Mouse (Mus musculus) midbrain, embryonic 11.5 days (tissue): Measurements from ENCODE around the gene Fhdc1. TPM values are rescaled to one million over a fixed set of nuclear protein-coding genes. Genes with fewer than 3 reads are reported as not detected.
A peak's percentile ranks its signal among the peaks of the same experiment; 100 is the strongest.

ENCODE experiments used
- ATAC-seq: fragments of 200-750 bp; cut with Nextera tagmentation; 2 replicates; pipeline ENCODE4 v1.8.0; 2017; ENCODE audit warnings: moderate TSS enrichment, moderate library complexity; ENCODE audit not compliant: low FRiP score
- DNase-seq: peaks from one replicate; pipeline ENCODE4 v3.0.0; 2015; ENCODE audit warnings: low spot score; ENCODE audit errors: missing footprints
- H3K27ac ChIP-seq: fragments of 300-500 bp; sonication (generic); 2 replicates; pipeline ENCODE4 v1.5.1; 2014; ENCODE audit warnings: low read depth, low read length
- H3K27me3 ChIP-seq: fragments of 300-500 bp; sonication (generic); 2 replicates; pipeline ENCODE4 v1.6.1; 2014; ENCODE audit warnings: mild to moderate bottlenecking, low read length, moderate library complexity, mixed read lengths; ENCODE audit not compliant: control insufficient read depth, insufficient read depth
- H3K36me3 ChIP-seq: fragments of 300-500 bp; sonication (generic); 2 replicates; pipeline ENCODE4 v1.6.1; 2014; ENCODE audit warnings: mild to moderate bottlenecking, low read length, moderate library complexity, mixed read lengths; ENCODE audit not compliant: control insufficient read depth, insufficient read depth
- H3K4me1 ChIP-seq: fragments of 300-500 bp; sonication (generic); 2 replicates; pipeline ENCODE4 v1.6.1; 2014; ENCODE audit warnings: low read length; ENCODE audit not compliant: control insufficient read depth, insufficient read depth
- H3K4me2 ChIP-seq: fragments of 300-500 bp; sonication (generic); 2 replicates; pipeline ENCODE4 v1.6.1; 2014; ENCODE audit warnings: mild to moderate bottlenecking, moderate library complexity
- H3K4me3 ChIP-seq: fragments of 300-500 bp; sonication (generic); 2 replicates; pipeline ENCODE4 v1.5.1; 2014; ENCODE audit warnings: low read depth, low read length
- H3K9ac ChIP-seq: fragments of 300-500 bp; sonication (generic); 2 replicates; pipeline ENCODE4 v1.6.1; 2014; ENCODE audit warnings: low read length
- H3K9me3 ChIP-seq: fragments of 300-500 bp; sonication (generic); 2 replicates; pipeline ENCODE4 v1.6.1; 2016; ENCODE audit warnings: low read length; ENCODE audit not compliant: control insufficient read depth
- WGBS: fragments of 180-500 bp; shearing (Covaris S2); extraction: QIAGEN DNeasy Blood & Tissue Kit; methylation state at CpG from one replicate; pipeline ENCODE4 v1.1.7; 2014; 5-methylcytosine and 5-hydroxymethylcytosine counted together
- polyA plus RNA-seq: library from polyadenylated mRNA; unstranded; fragments of >200 nt; fragmentation: Nextera tagmentation; extraction: Ambion mirVana; gene quantifications from 2 replicates; pipeline ENCODE4 v1.2.1, GENCODE M21; 2014

Gene Fhdc1
- polyA plus RNA-seq, 1 experiment from 2014 or later: 1.0 TPM

GRCm38 (mm10) chr3:84478896-84479292 lies 1.3 kb downstream of the Fhdc1 start:
- DNase-seq (peak; percentile 95), ATAC-seq (no peak)
- peak overlapping the region; percentile 61 for H3K9ac ChIP-seq
- no peaks in the 10 kb centered on the region for H3K9me3 ChIP-seq
- H3K27me3 ChIP-seq: peaks cover 33% of the 10 kb centered on the region
- peak overlapping the region; percentile 56 for H3K4me3 ChIP-seq
- H3K4me1 ChIP-seq: peaks cover 22% of the 10 kb centered on the region; the same call in 1 of the 2 replicates
- H3K36me3 ChIP-seq: no peaks in the 10 kb centered on the region
- H3K27ac ChIP-seq: no peak overlapping the region
- WGBS: 2% methylated on average over 12 of the region's 12 CpGs
- peak overlapping the region; percentile 98 for H3K4me2 ChIP-seq

- Histone ChIP-seq H3K4me2 (no peak overlapping the region), H3K27me3 (peaks cover 33% of the 10 kb centered on the region), H3K27ac (no peak overlapping the region), H3K4me3 (no peak overlapping the region), H3K4me1 (peaks cover 22% of the 10 kb centered on the region; the same call in 1 of the 2 replicates), H3K9me3 (no peaks in the 10 kb centered on the region), H3K9ac (no peak overlapping the region), H3K36me3 (no peaks in the 10 kb centered on the region)
- peak; percentile 93 for DNase-seq
- no peak for ATAC-seq
- 6% methylated on average over 7 of the region's 7 CpGs for WGBS
These were observed 2.0 kb downstream of the Fhdc1 start for GRCm38 (mm10) chr3:84478195-84478594.

- H3K4me1 ChIP-seq: peaks cover 22% of the 10 kb centered on the region; the same call in 1 of the 2 replicates
- peaks cover 33% of the 10 kb centered on the region for H3K27me3 ChIP-seq
- H3K4me2 ChIP-seq: no peak overlapping the region
- H3K9me3 ChIP-seq: no peaks in the 10 kb centered on the region
- H3K9ac ChIP-seq: no peak overlapping the region
- no peaks in the 10 kb centered on the region for H3K36me3 ChIP-seq
- H3K4me3 ChIP-seq: no peak overlapping the region
- no peak for ATAC-seq
- H3K27ac ChIP-seq: no peak overlapping the region
- no peak for DNase-seq
- WGBS: 86% methylated on average over 1 of the region's 1 CpGs
These were observed 2.7 kb downstream of the Fhdc1 start for GRCm38 (mm10) chr3:84477498-84477897.

- H3K27me3 ChIP-seq: peaks cover 25% of the 10 kb centered on the region
- 91% methylated on average over 12 of the region's 12 CpGs for WGBS
- DNase-seq: no peak
These were observed 5.1 kb downstream of the Fhdc1 start for GRCm38 (mm10) chr3:84474981-84475775.

GRCm38 (mm10) chr3:84474398-84474797 lies 5.8 kb downstream of the Fhdc1 start:
- H3K4me2 ChIP-seq: no peak overlapping the region
- H3K36me3 ChIP-seq: no peaks in the 10 kb centered on the region
- H3K9me3 ChIP-seq: no peaks in the 10 kb centered on the region
- no peak overlapping the region for H3K27ac ChIP-seq
- DNase-seq (no peak), ATAC-seq (no peak)
- H3K9ac ChIP-seq: no peak overlapping the region
- peaks cover 17% of the 10 kb centered on the region for H3K27me3 ChIP-seq
- H3K4me1 ChIP-seq: peaks cover 11% of the 10 kb centered on the region; the same call in 1 of the 2 replicates
- 94% methylated on average over 6 of the region's 6 CpGs for WGBS
- no peak overlapping the region for H3K4me3 ChIP-seq

More at GRCm38 (mm10) chr3:84474981-84475775, 5.1 kb downstream of the Fhdc1 start:
- no peak overlapping the region for H3K4me2 ChIP-seq
- no peak overlapping the region for H3K4me3 ChIP-seq
- no peak for ATAC-seq
- H3K36me3 ChIP-seq: no peaks in the 10 kb centered on the region
- peaks cover 17% of the 10 kb centered on the region; the same call in 1 of the 2 replicates for H3K4me1 ChIP-seq
- no peaks in the 10 kb centered on the region for H3K9me3 ChIP-seq
- no peak overlapping the region for H3K9ac ChIP-seq
- H3K27ac ChIP-seq: no peak overlapping the region

GRCm38 (mm10) chr3:84472955-84473354 lies 7.3 kb downstream of the Fhdc1 start:
- H3K27ac ChIP-seq: no peak overlapping the region
- peaks cover 4% of the 10 kb centered on the region; the same call in 1 of the 2 replicates for H3K4me1 ChIP-seq
- no peak overlapping the region for H3K4me2 ChIP-seq
- H3K9me3 ChIP-seq: no peaks in the 10 kb centered on the region
- no peak for ATAC-seq
- DNase-seq: no peak
- no peak overlapping the region for H3K4me3 ChIP-seq
- H3K36me3 ChIP-seq: no peaks in the 10 kb centered on the region
- H3K27me3 ChIP-seq: peaks cover 9% of the 10 kb centered on the region
- H3K9ac ChIP-seq: no peak overlapping the region
- WGBS: 81% methylated on average over 5 of the region's 5 CpGs

- Histone ChIP-seq H3K36me3 (no peaks in the 10 kb centered on the region), H3K4me1 (peaks cover 6% of the 10 kb centered on the region; the same call in 1 of the 2 replicates), H3K4me2 (no peak overlapping the region), H3K9me3 (no peaks in the 10 kb centered on the region), H3K27ac (no peak overlapping the region), H3K4me3 (no peak overlapping the region), H3K27me3 (peaks cover 5% of the 10 kb centered on the region; the same call in 1 of the 2 replicates), H3K9ac (no peak overlapping the region)
- 65% methylated on average over 3 of the region's 3 CpGs for WGBS
- ATAC-seq: no peak
- no peak for DNase-seq
These were observed 7.7 kb downstream of the Fhdc1 start for GRCm38 (mm10) chr3:84472527-84472926.

GRCm38 (mm10) chr3:84471146-84471545 lies 9.1 kb downstream of the Fhdc1 start:
- no peak overlapping the region for H3K27ac ChIP-seq
- no peak overlapping the region for H3K4me2 ChIP-seq
- no peak overlapping the region for H3K9ac ChIP-seq
- H3K4me1 ChIP-seq: peaks cover 7% of the 10 kb centered on the region; the same call in 1 of the 2 replicates
- DNase-seq (no peak), ATAC-seq (no peak)
- no peak overlapping the region for H3K4me3 ChIP-seq
- no peaks in the 10 kb centered on the region; the same call in 1 of the 2 replicates for H3K27me3 ChIP-seq
- WGBS: 92% methylated on average over 4 of the region's 4 CpGs
- H3K9me3 ChIP-seq: no peaks in the 10 kb centered on the region
- no peaks in the 10 kb centered on the region for H3K36me3 ChIP-seq

- peaks cover 7% of the 10 kb centered on the region; the same call in 1 of the 2 replicates for H3K4me1 ChIP-seq
- no peak overlapping the region for H3K4me2 ChIP-seq
- H3K27me3 ChIP-seq: no peaks in the 10 kb centered on the region
- H3K4me3 ChIP-seq: no peak overlapping the region
- no peak for ATAC-seq
- no peaks in the 10 kb centered on the region for H3K36me3 ChIP-seq
- H3K9ac ChIP-seq: no peak overlapping the region
- no peak for DNase-seq
- no peaks in the 10 kb centered on the region for H3K9me3 ChIP-seq
- WGBS: 14% methylated on average over 4 of the region's 4 CpGs
- H3K27ac ChIP-seq: no peak overlapping the region
These were observed 12.1 kb downstream of the Fhdc1 start for GRCm38 (mm10) chr3:84468111-84468453.
